Comparison of ENCODE assay signal across 9 mouse cellular contexts in the genomic region with DNA sequence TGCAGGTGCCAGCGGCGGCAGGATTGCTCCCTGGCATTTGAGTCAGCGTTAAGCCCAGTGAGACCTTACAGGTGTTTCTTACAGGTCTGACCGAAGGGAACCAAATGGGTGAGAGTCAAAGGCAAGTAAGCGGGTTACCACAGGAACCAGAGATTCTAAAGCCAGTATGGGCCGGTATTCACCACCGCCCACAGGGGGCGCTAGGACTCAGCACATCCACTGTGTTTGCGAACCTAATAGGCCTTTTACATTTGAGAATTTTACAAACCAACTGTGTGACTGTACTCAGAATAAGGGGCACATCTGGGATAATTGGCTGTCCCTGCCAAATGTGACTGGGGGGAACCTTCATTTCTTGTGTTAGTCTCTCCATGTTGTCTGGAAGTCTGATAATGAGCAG. TPM values are rescaled to one million over a fixed set of nuclear protein-coding genes. Genes with fewer than 3 reads are reported as not detected.
DNase-seq lines count a peak whose midpoint lies in the region; TF ChIP-seq lines count a peak whose summit lies in the region.
"Had no signal": no experiment of that assay in that cellular context is flagged by ENCODE, and none has a peak within 500 bp of the region (broad histone marks: within the 10 kb centered on the region; RNA-seq: fewer than 3 reads in every experiment).

No protein-coding gene starts in this region.

- TF ChIP-seq CTCF in heart, adult 2 months (IDR thresholded peaks at IDR 0.05), result peak; percentile 91

- no peak overlapping the region for H3K27ac ChIP-seq in heart, adult 2 months
- no peak overlapping the region for H3K27ac ChIP-seq in heart, embryonic 10.5 days
- H3K27ac ChIP-seq: embryonic facial prominence, embryonic 15.5 days had no signal

- no peaks in the 10 kb centered on the region for H3K27me3 ChIP-seq in heart, adult 2 months (ENCODE audit: control insufficient read depth, insufficient read depth, low read length)
- H3K27me3 ChIP-seq in heart, embryonic 10.5 days (ENCODE audit: insufficient read depth, poor library complexity, severe bottlenecking), result peaks cover 38% of the 10 kb centered on the region; the same call in 1 of the 2 replicates
- H3K27me3 ChIP-seq: embryonic facial prominence, embryonic 15.5 days had no signal

- TF ChIP-seq POLR2A in heart, adult 2 months (IDR thresholded peaks at IDR 0.05; ENCODE audit: insufficient read depth, low read depth, low read length), result no peak

- TF ChIP-seq EP300 in heart, adult 2 months (IDR thresholded peaks at IDR 0.05; ENCODE audit: insufficient read depth, low read depth, low read length), result 0 out of 2 replicates have a peak, but pooled peaks have one; percentile 48

- no peaks in the 10 kb centered on the region for H3K36me3 ChIP-seq in heart, adult 2 months (ENCODE audit: control insufficient read depth, insufficient read depth, low read length)
- no peaks in the 10 kb centered on the region for H3K36me3 ChIP-seq in heart, embryonic 10.5 days
- H3K36me3 ChIP-seq: embryonic facial prominence, embryonic 15.5 days had no signal

- H3K79me2 ChIP-seq in heart, adult 2 months (replicated peaks; ENCODE audit: control insufficient read depth, insufficient read depth, low read length), result no peaks in the 10 kb centered on the region

- no peak overlapping the region for H3K4me3 ChIP-seq in heart, adult 2 months
- H3K4me3 ChIP-seq in heart, embryonic 10.5 days, result no peak overlapping the region
- H3K4me3 ChIP-seq: embryonic facial prominence, embryonic 15.5 days had no signal

- H3K4me1 ChIP-seq in heart, adult 2 months (ENCODE audit: control insufficient read depth, insufficient read depth, low read length), result no peaks in the 10 kb centered on the region; the same call in 1 of the 2 replicates
- peaks cover 14% of the 10 kb centered on the region for H3K4me1 ChIP-seq in heart, embryonic 10.5 days

- 24% methylated on average over 9 of the region's 9 CpGs for WGBS in heart, adult 2 months
- 10% methylated on average over 9 of the region's 9 CpGs for WGBS in heart, embryonic 10.5 days

- no peak overlapping the region for H3K9ac ChIP-seq in heart, adult 2 months (ENCODE audit: low read depth, low read length)
- H3K9ac ChIP-seq: embryonic facial prominence, embryonic 15.5 days had no signal

- intact Hi-C loops in heart, adult 2 months (cut with DNase I), result loop anchor here (2.0 kb wide), 1 partner anchor 51 kb away; no protein-coding TSS in a partner anchor

- peak; percentile 36 to 60 for DNase-seq in heart, adult 2 months
- no peak for DNase-seq in heart, embryonic 10.5 days (ENCODE audit: low spot score)
- peak; percentile 54 for DNase-seq in urinary bladder, postnatal 14 days (ENCODE audit: low spot score)
- no peak for DNase-seq in urinary bladder, postnatal 10 days (ENCODE audit: low spot score)
- DNase-seq in cerebellum, postnatal 25 days, result peak; percentile 52 to 73
- peak; percentile 77 for DNase-seq in kidney, postnatal 10 days
- DNase-seq in lung, postnatal 4 days, result peak; percentile 59 to 63
- peak; percentile 26 for DNase-seq in yolk sac, embryonic 10.5 days (ENCODE audit: low spot score)

- H3K9me3 ChIP-seq in heart, embryonic 10.5 days, result no peaks in the 10 kb centered on the region
- H3K9me3 ChIP-seq: embryonic facial prominence, embryonic 15.5 days had no signal

RNA-seq across cellular contexts. Expression of gene Ptpru, which starts 54.1 kb away (rescaled TPM):
- 1 to 10 TPM; 4.3 to 5.7 TPM for total RNA-seq in heart, adult 2 months (2021)
- 4.2 and 5.5 TPM in 2 replicates for polyA plus RNA-seq in heart, adult 2 months (2012; rRNA removed)
- polyA plus RNA-seq in heart, embryonic 10.5 days (2016; fragmentation: Nextera tagmentation; extraction: Ambion mirVana), result 1.9 and 7.6 TPM in 2 replicates

RNA-seq across cellular contexts. Expression of gene Mecr, which starts 59.2 kb away (rescaled TPM):
- total RNA-seq in heart, adult 2 months (2021), result 10 to 100 TPM; 27.7 to 28.3 TPM
- polyA plus RNA-seq in heart, adult 2 months (2012; rRNA removed), result 28.1 and 32.9 TPM in 2 replicates
- 45.9 and 52.5 TPM in 2 replicates for polyA plus RNA-seq in heart, embryonic 10.5 days (2016; fragmentation: Nextera tagmentation; extraction: Ambion mirVana)

Comparison
In these comparisons a context has a peak if more than half of its experiments do, and no peak if none do; other contexts are left out.
1. DNase-seq: peak in heart, adult 2 months (2 of 2), urinary bladder, postnatal 14 days (single experiment), cerebellum, postnatal 25 days (2 of 2), kidney, postnatal 10 days (single experiment), lung, postnatal 4 days (2 of 2) and yolk sac, embryonic 10.5 days (single experiment); none in heart, embryonic 10.5 days (single experiment) and urinary bladder, postnatal 10 days (single experiment).